Mouse (Mus musculus): ENCODE data around the gene Ankrd65. TPM values are rescaled to one million over a fixed set of nuclear protein-coding genes. Genes with fewer than 3 reads are reported as not detected.

Ankrd65 gene
- polyA plus RNA-seq, 1 experiment from 2014 or later = 0.07 TPM

- H3K27ac ChIP-seq (replicated peaks) = peak overlapping the region; percentile 33; the same call in 1 of the 2 replicates
- no peak overlapping the region for H3K9ac ChIP-seq
- no peak for ATAC-seq (ENCODE audit: insufficient read depth)
- no peaks in the 10 kb centered on the region for H3K36me3 ChIP-seq (replicated peaks)
- peaks cover 40% of the 10 kb centered on the region for H3K27me3 ChIP-seq
- WGBS (ENCODE audit: insufficient replicate concordance) = 47% methylated on average over 8 of the region's 8 CpGs
- no peak overlapping the region for H3K4me3 ChIP-seq (replicated peaks)
- peaks cover 43% of the 10 kb centered on the region for H3K4me1 ChIP-seq (replicated peaks)
- H3K9me3 ChIP-seq (replicated peaks) = no peaks in the 10 kb centered on the region
- no peak overlapping the region for H3K4me2 ChIP-seq
Observed at GRCm38 (mm10) chr4:155838187-155839153, 48.2 kb downstream of the Ankrd65 start.

- H3K4me1 ChIP-seq (replicated peaks) = peaks cover 34% of the 10 kb centered on the region
- H3K4me2 ChIP-seq = peak within 1 kb of the TSS; percentile 87
- H3K9me3 ChIP-seq (replicated peaks) = no peaks in the 10 kb centered on the region
- peak within 1 kb of the TSS; percentile 33 for H3K27ac ChIP-seq (replicated peaks)
- H3K9ac ChIP-seq = 0 out of 2 replicates have a peak within 1 kb of the TSS, but pooled peaks have one; percentile 57
- 28% methylated on average over 16 of the region's 16 CpGs for WGBS (ENCODE audit: insufficient replicate concordance)
- peak within 1 kb of the TSS; percentile 60 for H3K4me3 ChIP-seq (replicated peaks)
- H3K27me3 ChIP-seq = peaks cover 40% of the 10 kb centered on the region
- ATAC-seq (ENCODE audit: insufficient read depth) = peak; percentile 32
- no peaks in the 10 kb centered on the region for H3K36me3 ChIP-seq (replicated peaks)
Observed at GRCm38 (mm10) chr4:155839483-155839910, 49.3 kb downstream of the Ankrd65 start, which contains the start of gene Mxra8. TSS of gene Mxra8 (plus strand) at chr4:155839680.

- ATAC-seq (ENCODE audit: insufficient read depth) = no peak
- Histone ChIP-seq H3K9ac (peak overlapping the region; percentile 57), H3K9me3 (replicated peaks) (no peaks in the 10 kb centered on the region), H3K4me1 (replicated peaks) (peaks cover 34% of the 10 kb centered on the region), H3K4me3 (replicated peaks) (peak overlapping the region; percentile 60), H3K4me2 (peak overlapping the region; percentile 87), H3K27ac (replicated peaks) (no peak overlapping the region; the same call in 1 of the 2 replicates), H3K27me3 (peaks cover 40% of the 10 kb centered on the region), H3K36me3 (replicated peaks) (no peaks in the 10 kb centered on the region)
- 26% methylated on average over 8 of the region's 8 CpGs for WGBS (ENCODE audit: insufficient replicate concordance)
Observed at GRCm38 (mm10) chr4:155840076-155841002, 50.1 kb downstream of the Ankrd65 start.

GRCm38 (mm10) chr4:155841003-155841454 lies 50.8 kb downstream of the Ankrd65 start:
- Histone ChIP-seq H3K4me3 (replicated peaks) (peak overlapping the region; percentile 60), H3K9ac (peak overlapping the region; percentile 57), H3K4me1 (replicated peaks) (peaks cover 37% of the 10 kb centered on the region), H3K9me3 (replicated peaks) (no peaks in the 10 kb centered on the region), H3K36me3 (replicated peaks) (no peaks in the 10 kb centered on the region), H3K4me2 (peak overlapping the region; percentile 87), H3K27me3 (peaks cover 40% of the 10 kb centered on the region), H3K27ac (replicated peaks) (no peak overlapping the region)
- under 1% methylated on average over 32 of the region's 32 CpGs for WGBS (ENCODE audit: insufficient replicate concordance)
- peak; percentile 68 for ATAC-seq (ENCODE audit: insufficient read depth)

- Histone ChIP-seq H3K4me3 (replicated peaks) (peak overlapping the region; percentile 60), H3K4me1 (replicated peaks) (peaks cover 42% of the 10 kb centered on the region), H3K4me2 (peak overlapping the region; percentile 87), H3K9ac (peak overlapping the region; percentile 57; the same call in 1 of the 2 replicates), H3K27me3 (peaks cover 43% of the 10 kb centered on the region), H3K9me3 (replicated peaks) (no peaks in the 10 kb centered on the region), H3K27ac (replicated peaks) (no peak overlapping the region), H3K36me3 (replicated peaks) (no peaks in the 10 kb centered on the region)
- ATAC-seq (ENCODE audit: insufficient read depth) = no peak; the same call in 1 of the 2 replicates
- WGBS (ENCODE audit: insufficient replicate concordance) = 47% methylated on average over 38 of the region's 38 CpGs
Observed at GRCm38 (mm10) chr4:155841651-155842270, 51.5 kb downstream of the Ankrd65 start.

- Histone ChIP-seq H3K9ac (no peak overlapping the region), H3K4me2 (no peak overlapping the region), H3K4me1 (replicated peaks) (peaks cover 43% of the 10 kb centered on the region), H3K4me3 (replicated peaks) (no peak overlapping the region), H3K9me3 (replicated peaks) (no peaks in the 10 kb centered on the region), H3K27me3 (peaks cover 43% of the 10 kb centered on the region), H3K27ac (replicated peaks) (no peak overlapping the region), H3K36me3 (replicated peaks) (no peaks in the 10 kb centered on the region)
- 69% methylated on average over 5 of the region's 5 CpGs for WGBS (ENCODE audit: insufficient replicate concordance)
- ATAC-seq (ENCODE audit: insufficient read depth) = no peak
Observed at GRCm38 (mm10) chr4:155843231-155843630, 53.0 kb downstream of the Ankrd65 start.

GRCm38 (mm10) chr4:155846871-155847578 lies 56.8 kb downstream of the Ankrd65 start, which contains the start of gene Dvl1:
TSS of gene Dvl1 (plus strand) at chr4:155847402.
- ATAC-seq (ENCODE audit: insufficient read depth) = peak; percentile 90
- H3K27me3 ChIP-seq = peaks cover 16% of the 10 kb centered on the region
- H3K9me3 ChIP-seq (replicated peaks) = no peaks in the 10 kb centered on the region
- peak within 1 kb of the TSS; percentile 94 for H3K9ac ChIP-seq
- H3K4me3 ChIP-seq (replicated peaks) = peak within 1 kb of the TSS; percentile 87
- peak within 1 kb of the TSS; percentile 86 for H3K27ac ChIP-seq (replicated peaks)
- peaks cover 46% of the 10 kb centered on the region for H3K4me1 ChIP-seq (replicated peaks)
- H3K36me3 ChIP-seq (replicated peaks) = no peaks in the 10 kb centered on the region
- H3K4me2 ChIP-seq = peak within 1 kb of the TSS; percentile 98
- WGBS (ENCODE audit: insufficient replicate concordance) = 3% methylated on average over 64 of the region's 65 CpGs

- Histone ChIP-seq H3K4me1 (replicated peaks) (peaks cover 50% of the 10 kb centered on the region), H3K4me3 (replicated peaks) (peak overlapping the region; percentile 87), H3K27me3 (peaks cover 10% of the 10 kb centered on the region), H3K27ac (replicated peaks) (peak overlapping the region; percentile 86), H3K4me2 (peak overlapping the region; percentile 98), H3K36me3 (replicated peaks) (no peaks in the 10 kb centered on the region), H3K9me3 (replicated peaks) (no peaks in the 10 kb centered on the region), H3K9ac (peak overlapping the region; percentile 94)
- 2% methylated on average over 63 of the region's 69 CpGs for WGBS (ENCODE audit: insufficient replicate concordance)
- peak; percentile 69 for ATAC-seq (ENCODE audit: insufficient read depth)
Observed at GRCm38 (mm10) chr4:155847591-155848352, 57.5 kb downstream of the Ankrd65 start.

GRCm38 (mm10) chr4:155848434-155849095 lies 58.3 kb downstream of the Ankrd65 start:
- H3K27me3 ChIP-seq = peaks cover 4% of the 10 kb centered on the region; the same call in 1 of the 2 replicates
- H3K4me3 ChIP-seq (replicated peaks) = peak overlapping the region; percentile 87
- 55% methylated on average over 7 of the region's 7 CpGs for WGBS (ENCODE audit: insufficient replicate concordance)
- H3K4me2 ChIP-seq = peak overlapping the region; percentile 98
- H3K9me3 ChIP-seq (replicated peaks) = no peaks in the 10 kb centered on the region
- ATAC-seq (ENCODE audit: insufficient read depth) = no peak
- H3K36me3 ChIP-seq (replicated peaks) = peaks cover 7% of the 10 kb centered on the region; the same call in 1 of the 2 replicates
- H3K4me1 ChIP-seq (replicated peaks) = peaks cover 50% of the 10 kb centered on the region
- 0 out of 2 replicates have a peak overlapping the region, but pooled peaks have one; percentile 19 for H3K27ac ChIP-seq (replicated peaks)
- H3K9ac ChIP-seq = peak overlapping the region; percentile 94
